Mouse (Mus musculus) MEL (cell line): Measurements from ENCODE around the gene Grsf1.

Source experiments
- BHLHE40 ChIP-seq: IDR thresholded peaks from 2 replicates; pipeline ENCODE4 v1.6.1; 2012; ENCODE audit warnings: low read depth, mild to moderate bottlenecking, inconsistent platforms, low read length, improper control_type of control experiment, borderline replicate concordance
- CTCF ChIP-seq, 3 experiments: IDR thresholded peaks in 2 of 3; conservative IDR thresholded peaks in 1 of 3; 2 replicates each; pipeline ENCODE4 v1.5.1; 2011 to 2012; ENCODE audit warnings: low read length in 3 of 3, low read depth in 2 of 3, mild to moderate bottlenecking in 2 of 3, improper control_type of control experiment in 1 of 3, inconsistent platforms in 1 of 3, mixed read lengths in 1 of 3, moderate library complexity in 1 of 3; ENCODE audit not compliant: control insufficient read depth in 1 of 3, insufficient read depth in 1 of 3, poor library complexity in 1 of 3, severe bottlenecking in 1 of 3
- GABPA ChIP-seq: IDR thresholded peaks from 2 replicates; pipeline ENCODE4 v1.6.1; 2012; ENCODE audit warnings: low read depth, mild to moderate bottlenecking, inconsistent platforms, low read length, improper control_type of control experiment, moderate library complexity
- GATA1 ChIP-seq: IDR thresholded peaks from 2 replicates; pipeline ENCODE4 v1.6.1; 2011; ENCODE audit warnings: low read depth, low read length, improper control_type of control experiment
- MAFK ChIP-seq: IDR thresholded peaks from 2 replicates; pipeline ENCODE4 v1.6.1; 2011; ENCODE audit warnings: low read depth, mild to moderate bottlenecking, low read length, improper control_type of control experiment, borderline replicate concordance
- MAX ChIP-seq: IDR thresholded peaks from 2 replicates; pipeline ENCODE4 v1.6.1; 2011; ENCODE audit warnings: low read length, improper control_type of control experiment
- MEF2A ChIP-seq: IDR thresholded peaks from 2 replicates; pipeline ENCODE4 v1.6.1; 2014; ENCODE audit warnings: low read depth, mild to moderate bottlenecking, inconsistent platforms, low read length, improper control_type of control experiment; ENCODE audit not compliant: poor library complexity, insufficient replicate concordance, severe bottlenecking; ENCODE audit errors: extremely low read depth
- MXI1 ChIP-seq: IDR thresholded peaks from 2 replicates; pipeline ENCODE4 v1.6.1; 2011; ENCODE audit warnings: mild to moderate bottlenecking, low read depth, low read length, improper control_type of control experiment
- MYC ChIP-seq: IDR thresholded peaks from 2 replicates; pipeline ENCODE4 v1.6.1; 2011; ENCODE audit warnings: low read depth, mild to moderate bottlenecking, low read length, improper control_type of control experiment, moderate library complexity
- POLR2A ChIP-seq, 2 experiments: IDR thresholded peaks; 2 replicates each; pipeline ENCODE4 v1.6.1; 2011 to 2012; ENCODE audit warnings: low read length in 2 of 2, mild to moderate bottlenecking in 2 of 2, control low read depth in 1 of 2, improper control_type of control experiment in 1 of 2, low read depth in 1 of 2, moderate library complexity in 1 of 2; ENCODE audit not compliant: control insufficient read depth in 1 of 2, insufficient read depth in 1 of 2, poor library complexity in 1 of 2
- RAD21 ChIP-seq: IDR thresholded peaks from 2 replicates; pipeline ENCODE4 v1.6.1; 2011; ENCODE audit warnings: mild to moderate bottlenecking, low read depth, low read length, improper control_type of control experiment
- RCOR1 ChIP-seq: IDR thresholded peaks from 2 replicates; pipeline ENCODE4 v1.6.1; 2012; ENCODE audit warnings: low read depth, mild to moderate bottlenecking, inconsistent platforms, low read length, improper control_type of control experiment
- ZKSCAN1 ChIP-seq: IDR thresholded peaks from 2 replicates; pipeline ENCODE4 v1.6.1; 2012; ENCODE audit warnings: low read depth, mild to moderate bottlenecking, inconsistent platforms, low read length, improper control_type of control experiment, moderate library complexity

- no peak for TF ChIP-seq BHLHE40
- TF ChIP-seq CTCF (IDR thresholded peaks at IDR 0.05 in 2 of 3, conservative IDR thresholded peaks at IDR 0.05 in 1 of 3; ENCODE audit: control insufficient read depth in 1 of 3, insufficient read depth in 1 of 3, low read depth in 2 of 3, low read length in 3 of 3, poor library complexity in 1 of 3, severe bottlenecking in 1 of 3) = no peak
- no peak for TF ChIP-seq MAX
- no peak for TF ChIP-seq MAFK
- no peak for TF ChIP-seq POLR2A (IDR thresholded peaks at IDR 0.05; ENCODE audit: control insufficient read depth in 1 of 2, insufficient read depth in 1 of 2, low read depth in 1 of 2, low read length in 2 of 2, poor library complexity in 1 of 2)
- TF ChIP-seq RCOR1 = no peak
- no peak for TF ChIP-seq ZKSCAN1
- TF ChIP-seq MXI1 = no peak
- TF ChIP-seq MYC = no peak
- no peak for TF ChIP-seq MEF2A
- TF ChIP-seq GATA1 = no peak
- no peak for TF ChIP-seq GABPA
- no peak for TF ChIP-seq RAD21
Observed at GRCm38 (mm10) chr5:88663875-88664274, 12.1 kb downstream of the Grsf1 start.
